13 mouse cellular contexts compared by ENCODE assay signal in genomic region chr11:113739213-113739612, GRCm38 (mm10). TPM values are rescaled to one million over a fixed set of nuclear protein-coding genes. Genes with fewer than 3 reads are reported as not detected.
DNase-seq lines count a peak whose midpoint lies in the region; ATAC-seq and TF ChIP-seq lines count a peak whose summit lies in the region.
"Had no signal": no experiment of that assay in that cellular context is flagged by ENCODE, and none has a peak within 500 bp of the region (broad histone marks: within the 10 kb centered on the region; RNA-seq: fewer than 3 reads in every experiment).

No protein-coding gene starts in this region.

- H3K27me3 ChIP-seq in forebrain, embryonic 12.5 days, result no peaks in the 10 kb centered on the region
- H3K27me3 ChIP-seq in forebrain, postnatal 0 days (ENCODE audit: insufficient read depth, low read length), result no peaks in the 10 kb centered on the region
- H3K27me3 ChIP-seq in intestine, postnatal 0 days (replicated peaks; ENCODE audit: control insufficient read depth, insufficient read depth, low read length), result no peaks in the 10 kb centered on the region
- H3K27me3 ChIP-seq in lung, embryonic 15.5 days, result no peaks in the 10 kb centered on the region
- H3K27me3 ChIP-seq: heart, embryonic 15.5 days; midbrain, embryonic 12.5 days had no signal

- H3K9ac ChIP-seq in forebrain, embryonic 12.5 days, result peak overlapping the region; percentile 17; the same call in 1 of the 2 replicates
- H3K9ac ChIP-seq in forebrain, postnatal 0 days, result no peak overlapping the region
- H3K9ac ChIP-seq in intestine, postnatal 0 days (ENCODE audit: low read depth, low read length), result no peak overlapping the region
- H3K9ac ChIP-seq in lung, embryonic 15.5 days, result no peak overlapping the region
- H3K9ac ChIP-seq: heart, embryonic 15.5 days; midbrain, embryonic 12.5 days had no signal

- no peak for TF ChIP-seq CTCF in forebrain, postnatal 0 days (IDR thresholded peaks at IDR 0.05; ENCODE audit: low read depth)
- no peak for TF ChIP-seq CTCF in intestine, postnatal 0 days (IDR thresholded peaks at IDR 0.05; ENCODE audit: low read depth)

- no peak overlapping the region for H3K4me2 ChIP-seq in forebrain, embryonic 12.5 days
- H3K4me2 ChIP-seq in forebrain, postnatal 0 days (ENCODE audit: low read depth), result no peak overlapping the region
- 0 out of 2 replicates have a peak overlapping the region, but pooled peaks have one; percentile 13 for H3K4me2 ChIP-seq in intestine, postnatal 0 days (replicated peaks; ENCODE audit: low read depth)
- H3K4me2 ChIP-seq in lung, embryonic 15.5 days, result peak overlapping the region; percentile 2; the same call in 1 of the 2 replicates
- H3K4me2 ChIP-seq: heart, embryonic 15.5 days; liver, embryonic 11.5 days; midbrain, embryonic 12.5 days had no signal

- peaks cover 52% of the 10 kb centered on the region for H3K36me3 ChIP-seq in forebrain, embryonic 12.5 days (replicated peaks)
- 0 out of 2 replicates have a peak, but pooled peaks cover 3% of the 10 kb centered on the region for H3K36me3 ChIP-seq in forebrain, postnatal 0 days (ENCODE audit: insufficient read depth)
- no peaks in the 10 kb centered on the region; the same call in 1 of the 2 replicates for H3K36me3 ChIP-seq in intestine, postnatal 0 days (ENCODE audit: control insufficient read depth, insufficient read depth)
- peaks cover 18% of the 10 kb centered on the region for H3K36me3 ChIP-seq in lung, embryonic 15.5 days

- no peaks in the 10 kb centered on the region for H3K9me3 ChIP-seq in forebrain, embryonic 12.5 days
- no peaks in the 10 kb centered on the region for H3K9me3 ChIP-seq in forebrain, postnatal 0 days (ENCODE audit: low read length)
- no peaks in the 10 kb centered on the region for H3K9me3 ChIP-seq in intestine, postnatal 0 days (ENCODE audit: control insufficient read depth)
- H3K9me3 ChIP-seq in lung, embryonic 15.5 days, result no peaks in the 10 kb centered on the region
- H3K9me3 ChIP-seq: heart, embryonic 15.5 days; midbrain, embryonic 12.5 days had no signal

- H3K4me1 ChIP-seq in forebrain, embryonic 12.5 days, result peaks cover 48% of the 10 kb centered on the region
- no peaks in the 10 kb centered on the region for H3K4me1 ChIP-seq in forebrain, postnatal 0 days (ENCODE audit: insufficient read depth)
- peaks cover 13% of the 10 kb centered on the region for H3K4me1 ChIP-seq in intestine, postnatal 0 days (replicated peaks; ENCODE audit: control insufficient read depth, insufficient read depth, low read length)
- H3K4me1 ChIP-seq in lung, embryonic 15.5 days, result peaks cover 68% of the 10 kb centered on the region

- 88% methylated on average over 8 of the region's 8 CpGs for WGBS in forebrain, embryonic 12.5 days
- 78% methylated on average over 8 of the region's 8 CpGs for WGBS in forebrain, postnatal 0 days
- 32% methylated on average over 8 of the region's 8 CpGs for WGBS in intestine, postnatal 0 days
- WGBS in lung, embryonic 15.5 days, result 39% methylated on average over 8 of the region's 8 CpGs

- H3K4me3 ChIP-seq in forebrain, embryonic 12.5 days (replicated peaks), result no peak overlapping the region
- no peak overlapping the region for H3K4me3 ChIP-seq in forebrain, postnatal 0 days (ENCODE audit: low read depth, low read length)
- no peak overlapping the region for H3K4me3 ChIP-seq in intestine, postnatal 0 days (ENCODE audit: low read depth, low read length)
- H3K4me3 ChIP-seq in lung, embryonic 15.5 days, result no peak overlapping the region
- H3K4me3 ChIP-seq: heart, embryonic 15.5 days; midbrain, embryonic 12.5 days had no signal

- no peak overlapping the region for H3K27ac ChIP-seq in forebrain, embryonic 12.5 days
- H3K27ac ChIP-seq in forebrain, postnatal 0 days (ENCODE audit: low read depth, low read length), result no peak overlapping the region
- H3K27ac ChIP-seq in intestine, postnatal 0 days (ENCODE audit: low read depth, low read length), result peak overlapping the region; percentile 11; the same call in 1 of the 2 replicates
- H3K27ac ChIP-seq in lung, embryonic 15.5 days, result peak overlapping the region; percentile 16
- H3K27ac ChIP-seq: midbrain, embryonic 12.5 days had no signal

- no peak for DNase-seq in forebrain, postnatal 0 days
- peak; percentile 37 for DNase-seq in 3134 (ENCODE audit: extremely low read depth, insufficient read length, low spot score)
- DNase-seq in adrenal gland, adult 8-10 months, result no peak

- ATAC-seq in forebrain, embryonic 12.5 days (ENCODE audit: low FRiP score), result no peak
- ATAC-seq in forebrain, postnatal 0 days, result no peak
- ATAC-seq in intestine, postnatal 0 days, result peak; percentile 28; the same call in 1 of the 2 replicates
- no peak for ATAC-seq in lung, embryonic 15.5 days (ENCODE audit: borderline replicate concordance, extremely low read depth, low FRiP score, low TSS enrichment)
- no peak for ATAC-seq in megakaryocyte-erythroid progenitor cell, adult 5-6 weeks (replicated peaks; ENCODE audit: low FRiP score, low TSS enrichment, poor library complexity, severe bottlenecking)
- ATAC-seq in granulocyte monocyte progenitor cell, adult 5-6 weeks (replicated peaks; ENCODE audit: poor library complexity, severe bottlenecking), result no peak
- ATAC-seq: forebrain, embryonic 14.5 days had no signal

RNA-seq across cellular contexts. Expression of gene Cdc42ep4, which starts 12.5 kb away (rescaled TPM):
- 109 and 113 TPM in 2 replicates for polyA plus RNA-seq in forebrain, embryonic 12.5 days (2016; fragmentation: Nextera tagmentation; extraction: Ambion mirVana)
- total RNA-seq in forebrain, postnatal 0 days (2014; rRNA removed), result 86.6 and 102 TPM in 2 replicates
- 75.4 and 81.0 TPM in 2 replicates for polyA plus RNA-seq in forebrain, postnatal 0 days (2015; fragmentation: Nextera tagmentation; extraction: Ambion mirVana)
- 30.2 and 33.0 TPM in 2 replicates for polyA plus RNA-seq in intestine, postnatal 0 days (2015; fragmentation: Nextera tagmentation; extraction: Ambion mirVana)
- 122 TPM in 2 replicates for polyA plus RNA-seq in lung, embryonic 15.5 days (2015; fragmentation: Nextera tagmentation; extraction: Ambion mirVana)
- 13.7 and 14.7 TPM in 2 replicates for total RNA-seq in megakaryocyte-erythroid progenitor cell, adult 5-6 weeks (2014; fragmentation: Nextera tagmentation)
- 10.7 and 13.7 TPM in 2 replicates for total RNA-seq in megakaryocyte-erythroid progenitor cell, adult 5-6 weeks (2017)
- total RNA-seq in granulocyte monocyte progenitor cell, adult 5-6 weeks (2014; fragmentation: Nextera tagmentation), result 13.9 and 15.5 TPM in 2 replicates
- total RNA-seq in granulocyte monocyte progenitor cell, adult 5-6 weeks (2017), result 14.8 and 21.5 TPM in 2 replicates
- 100 to 1,000 TPM in 2 of 4 experiments, 10 to 100 TPM in 2; 90.2 to 151 (median 111) TPM for total RNA-seq in adrenal gland, adult 8-10 months (2022)

RNA-seq across cellular contexts. Expression of gene Cpsf4l, which starts 29.4 kb away (rescaled TPM):
- polyA plus RNA-seq in forebrain, embryonic 12.5 days (2016; fragmentation: Nextera tagmentation; extraction: Ambion mirVana), result 0.32 and 0.69 TPM in 2 replicates
- total RNA-seq in forebrain, postnatal 0 days (2014; rRNA removed), result not detected in 2 replicates
- polyA plus RNA-seq in forebrain, postnatal 0 days (2015; fragmentation: Nextera tagmentation; extraction: Ambion mirVana), result 0.10 and 0.30 TPM in 2 replicates
- not detected in 2 replicates for polyA plus RNA-seq in intestine, postnatal 0 days (2015; fragmentation: Nextera tagmentation; extraction: Ambion mirVana)
- polyA plus RNA-seq in lung, embryonic 15.5 days (2015; fragmentation: Nextera tagmentation; extraction: Ambion mirVana), result 0.57 and 2.7 TPM in 2 replicates
- not detected in 2 replicates for total RNA-seq in megakaryocyte-erythroid progenitor cell, adult 5-6 weeks (2014; fragmentation: Nextera tagmentation)
- not detected in 2 replicates for total RNA-seq in megakaryocyte-erythroid progenitor cell, adult 5-6 weeks (2017)
- not detected in 2 replicates for total RNA-seq in granulocyte monocyte progenitor cell, adult 5-6 weeks (2014; fragmentation: Nextera tagmentation)
- total RNA-seq in granulocyte monocyte progenitor cell, adult 5-6 weeks (2017), result not detected in 2 replicates
- total RNA-seq in adrenal gland, adult 8-10 months (2022), result under 1 TPM; 0.43 to 1.00 (median 0.75) TPM
- total RNA-seq: layer of hippocampus, postnatal 10 days had no signal
- polyA plus RNA-seq: forebrain, embryonic 14.5 days had no signal

RNA-seq across cellular contexts. Expression of gene D11Wsu47e, which starts 55.0 kb away (rescaled TPM):
- polyA plus RNA-seq in forebrain, embryonic 12.5 days (2016; fragmentation: Nextera tagmentation; extraction: Ambion mirVana), result 24.5 and 25.7 TPM in 2 replicates
- 34.2 and 36.7 TPM in 2 replicates for total RNA-seq in forebrain, postnatal 0 days (2014; rRNA removed)
- 23.4 and 25.7 TPM in 2 replicates for polyA plus RNA-seq in forebrain, postnatal 0 days (2015; fragmentation: Nextera tagmentation; extraction: Ambion mirVana)
- 9.0 and 9.6 TPM in 2 replicates for polyA plus RNA-seq in intestine, postnatal 0 days (2015; fragmentation: Nextera tagmentation; extraction: Ambion mirVana)
- 19.7 and 20.6 TPM in 2 replicates for polyA plus RNA-seq in lung, embryonic 15.5 days (2015; fragmentation: Nextera tagmentation; extraction: Ambion mirVana)
- total RNA-seq in megakaryocyte-erythroid progenitor cell, adult 5-6 weeks (2014; fragmentation: Nextera tagmentation), result 21.7 and 23.6 TPM in 2 replicates
- total RNA-seq in megakaryocyte-erythroid progenitor cell, adult 5-6 weeks (2017), result 11.8 and 19.7 TPM in 2 replicates
- 10.4 and 28.3 TPM in 2 replicates for total RNA-seq in granulocyte monocyte progenitor cell, adult 5-6 weeks (2014; fragmentation: Nextera tagmentation)
- total RNA-seq in granulocyte monocyte progenitor cell, adult 5-6 weeks (2017), result 6.4 and 19.0 TPM in 2 replicates
- 10 to 100 TPM; 16.7 to 21.8 (median 18.1) TPM for total RNA-seq in adrenal gland, adult 8-10 months (2022)

RNA-seq across cellular contexts. Expression of gene Fam104a, which starts 55.3 kb away (rescaled TPM):
- polyA plus RNA-seq in forebrain, embryonic 12.5 days (2016; fragmentation: Nextera tagmentation; extraction: Ambion mirVana), result 53.2 and 56.7 TPM in 2 replicates
- total RNA-seq in forebrain, postnatal 0 days (2014; rRNA removed), result 37.6 and 38.7 TPM in 2 replicates
- 54.7 and 58.9 TPM in 2 replicates for polyA plus RNA-seq in forebrain, postnatal 0 days (2015; fragmentation: Nextera tagmentation; extraction: Ambion mirVana)
- 40.0 and 41.9 TPM in 2 replicates for polyA plus RNA-seq in intestine, postnatal 0 days (2015; fragmentation: Nextera tagmentation; extraction: Ambion mirVana)
- 43.7 and 44.6 TPM in 2 replicates for polyA plus RNA-seq in lung, embryonic 15.5 days (2015; fragmentation: Nextera tagmentation; extraction: Ambion mirVana)
- 17.8 and 20.8 TPM in 2 replicates for total RNA-seq in megakaryocyte-erythroid progenitor cell, adult 5-6 weeks (2014; fragmentation: Nextera tagmentation)
- 25.1 and 30.8 TPM in 2 replicates for total RNA-seq in megakaryocyte-erythroid progenitor cell, adult 5-6 weeks (2017)
- total RNA-seq in granulocyte monocyte progenitor cell, adult 5-6 weeks (2014; fragmentation: Nextera tagmentation), result 14.4 and 15.6 TPM in 2 replicates
- 17.6 and 25.0 TPM in 2 replicates for total RNA-seq in granulocyte monocyte progenitor cell, adult 5-6 weeks (2017)
- total RNA-seq in adrenal gland, adult 8-10 months (2022), result 10 to 100 TPM; 28.9 to 34.4 (median 31.0) TPM

Comparison
In these comparisons a context has a peak if more than half of its experiments do, and no peak if none do; other contexts are left out.
1. H3K27ac ChIP-seq: peak in intestine, postnatal 0 days (single experiment) and lung, embryonic 15.5 days (single experiment); none in forebrain, embryonic 12.5 days (single experiment) and forebrain, postnatal 0 days (single experiment).
2. H3K4me2 ChIP-seq: peak in intestine, postnatal 0 days (single experiment) and lung, embryonic 15.5 days (single experiment); none in forebrain, embryonic 12.5 days (single experiment) and forebrain, postnatal 0 days (single experiment).